Mouse (Mus musculus) lung, adult 18-20 months (tissue): Measurements from ENCODE around the gene Ldb1.

ENCODE experiments used
- DNase-seq, 2 experiments: peaks; one replicate each; pipeline ENCODE4 v3.0.0; 2022; ENCODE audit warnings: mixed read lengths in 2 of 2

Ldb1 gene

DNA sequence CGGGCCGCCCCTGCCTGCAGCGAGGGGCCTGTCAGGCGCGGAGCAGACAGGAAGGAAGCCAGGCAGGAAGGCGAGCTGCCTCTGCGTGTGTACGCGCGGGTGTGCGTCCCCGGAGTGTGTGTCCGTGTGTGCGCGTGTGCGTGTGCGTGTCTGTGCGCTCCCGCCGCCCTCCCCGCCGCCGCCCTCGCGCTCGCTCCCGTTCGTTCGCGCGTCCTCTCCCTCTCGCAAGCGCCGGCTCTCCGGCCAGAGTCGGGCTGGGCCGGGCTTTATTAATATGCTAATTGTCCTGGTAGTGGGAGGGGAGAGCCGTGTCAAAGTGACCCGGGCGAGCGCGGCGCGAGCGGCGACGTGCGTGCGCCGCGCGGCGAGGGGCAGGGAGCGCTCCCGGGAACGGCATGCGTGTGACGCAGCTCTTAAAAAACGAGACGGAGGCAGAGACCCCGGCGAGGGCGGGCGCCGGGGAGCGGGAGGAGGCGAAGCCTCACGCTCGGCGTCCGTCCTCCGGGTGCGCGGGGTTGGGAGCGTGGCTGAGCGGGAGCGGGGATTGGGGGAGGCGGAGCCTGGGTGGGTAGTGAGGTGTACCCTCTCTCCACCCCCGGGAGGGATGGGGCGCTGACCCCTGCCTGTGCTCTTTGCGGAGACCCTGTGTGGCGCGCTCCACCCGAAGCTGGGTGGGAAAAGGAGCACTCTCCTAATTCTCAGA lies at the start of gene Ldb1:
Gene Ldb1, minus strand, starts transcription at position 222 of the 703 bp plus-strand sequence.
- peak; percentile 89 to 92 for DNase-seq

DNA sequence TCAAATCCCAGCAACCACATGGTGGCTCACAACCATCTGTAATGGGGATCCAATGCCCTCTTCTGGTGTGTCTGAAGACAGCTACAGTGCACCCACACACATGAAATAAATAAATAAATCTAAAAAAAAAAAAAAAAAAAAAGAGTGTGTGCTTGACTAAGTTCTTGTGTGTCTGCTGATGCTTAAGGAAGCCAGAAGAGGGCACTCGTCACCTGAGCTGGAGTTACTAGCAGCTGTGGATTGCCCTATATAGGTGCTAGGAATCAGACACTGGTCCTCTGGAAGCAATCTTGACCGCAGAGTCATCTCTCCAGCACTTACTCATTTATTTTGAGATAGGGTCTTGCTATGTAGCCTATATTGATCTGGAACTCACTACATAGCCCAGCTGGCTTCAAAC lies 49.1 kb upstream of the Ldb1 start:
- DNase-seq = no peak

DNA sequence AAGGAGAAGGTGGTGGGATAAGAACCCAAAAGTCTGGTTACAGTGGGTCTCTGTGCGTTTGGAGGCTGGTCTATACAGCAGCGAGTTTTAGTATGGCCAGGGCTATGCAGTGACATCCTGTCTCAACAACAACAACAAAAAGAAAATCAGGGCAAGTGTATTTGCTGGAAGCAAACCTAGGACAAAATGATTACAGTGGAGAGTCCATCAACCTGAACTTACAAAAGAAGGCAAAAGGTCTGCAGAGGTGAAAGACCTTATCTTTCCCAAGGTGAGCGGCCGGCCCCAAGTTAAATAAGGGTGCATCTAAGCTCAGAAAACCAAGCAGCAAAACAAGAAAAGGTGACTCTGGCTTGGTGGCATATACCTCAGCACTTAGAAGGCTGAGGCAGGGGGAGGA lies 46.6 kb upstream of the Ldb1 start:
- no peak for DNase-seq

DNA sequence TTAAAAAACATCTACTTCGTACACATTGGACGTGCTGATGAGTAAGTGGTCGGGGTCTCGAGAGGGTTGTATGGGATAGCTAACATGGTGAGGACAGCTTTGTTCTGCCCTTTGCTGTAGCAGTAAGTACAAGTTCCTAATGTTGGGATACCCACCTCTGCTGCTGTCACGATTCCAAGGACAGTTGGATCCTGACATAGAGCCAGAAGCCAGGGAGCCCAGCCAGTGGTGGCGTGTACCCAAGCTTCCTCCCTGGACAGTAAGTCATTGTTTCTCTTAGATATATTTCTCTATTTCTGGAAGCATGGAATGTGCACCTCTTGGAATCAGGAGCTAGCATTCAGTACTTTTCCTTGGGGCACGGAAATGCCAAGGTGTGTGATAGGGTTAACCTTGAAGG lies 42.9 kb upstream of the Ldb1 start:
- no peak for DNase-seq

- DNase-seq = peak in 1 of 2 experiments; percentile 21
Measured at GRCm38 (mm10) chr19:46086337-46086736, 41.3 kb upstream of the Ldb1 start.

GRCm38 (mm10) chr19:46085185-46085584 lies 40.2 kb upstream of the Ldb1 start:
- DNase-seq = no peak

- DNase-seq = no peak
Measured at GRCm38 (mm10) chr19:46078535-46078934, 33.5 kb upstream of the Ldb1 start.

DNA sequence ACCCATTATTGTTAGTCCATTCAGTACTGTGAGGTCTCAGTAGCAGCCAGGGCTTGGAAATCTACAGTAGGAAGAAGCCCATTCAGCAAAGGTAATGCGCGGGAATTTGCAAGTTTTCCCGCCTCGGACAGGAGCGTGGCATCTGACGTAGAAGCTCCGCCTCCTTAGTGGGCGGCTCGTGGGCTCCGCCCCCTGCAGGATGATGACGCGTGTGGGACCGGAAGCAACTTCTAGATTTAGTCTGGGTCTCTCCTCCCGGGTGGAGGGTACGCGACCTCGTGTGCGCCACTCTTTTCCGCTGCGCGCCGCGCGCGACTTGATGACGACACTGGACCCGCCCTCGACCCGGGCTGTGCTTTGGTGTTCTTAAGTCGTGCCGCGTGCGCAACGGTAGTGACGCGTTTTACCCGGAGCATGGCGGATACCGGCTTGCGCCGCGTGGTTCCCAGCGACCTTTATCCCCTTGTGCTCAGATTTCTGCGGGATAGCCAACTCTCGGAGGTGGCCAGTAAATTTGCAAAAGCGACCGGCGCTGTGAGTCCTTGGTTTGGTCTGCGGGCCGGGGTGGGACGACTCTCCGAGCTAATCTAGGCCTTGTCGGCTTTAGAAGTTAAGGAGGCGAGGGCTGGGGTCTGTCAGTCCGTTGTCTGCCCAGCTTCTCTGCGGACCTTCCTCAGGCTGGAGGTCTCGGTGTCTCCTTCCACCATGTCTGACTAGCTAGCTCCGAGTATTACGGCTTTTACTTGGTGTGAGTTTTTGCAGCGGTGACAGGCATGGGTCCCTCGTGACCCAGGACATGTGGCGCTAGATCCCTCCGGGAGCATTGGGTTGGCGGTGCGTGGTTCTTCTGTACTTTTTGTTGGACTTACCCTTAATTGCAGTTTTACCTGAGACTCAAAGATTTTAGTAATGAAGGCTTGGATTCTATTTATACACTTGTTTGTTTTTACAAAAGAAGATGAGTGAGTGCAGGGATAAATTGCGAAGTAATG lies 30.9 kb upstream of the Ldb1 start, which contains the start of gene Nolc1:
Gene Nolc1, plus strand, starts transcription at position 248 of the 992 bp plus-strand sequence.
- DNase-seq = peak; percentile 99

- no peak for DNase-seq
Measured at GRCm38 (mm10) chr19:46074266-46074665, 29.3 kb upstream of the Ldb1 start.

DNA sequence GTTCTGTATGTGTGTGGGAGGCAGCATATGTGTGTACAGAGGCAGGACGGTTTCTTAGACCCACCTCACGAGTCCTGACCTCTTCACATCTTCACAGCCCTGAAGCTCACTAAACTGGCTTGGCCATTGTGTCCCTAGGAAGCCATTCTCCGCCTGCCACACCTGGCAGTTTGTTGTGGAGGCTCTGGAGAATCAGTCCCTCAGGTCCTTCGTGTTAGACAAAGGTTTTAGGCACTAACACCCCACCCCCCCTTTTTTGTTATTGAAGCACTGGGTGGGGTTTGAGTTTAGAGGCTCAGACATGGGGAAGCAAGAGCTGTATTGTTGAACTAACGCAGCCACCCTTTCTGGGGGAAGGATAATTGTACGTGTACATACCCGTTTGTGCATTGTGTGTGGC lies 28.3 kb upstream of the Ldb1 start:
- no peak for DNase-seq

DNA sequence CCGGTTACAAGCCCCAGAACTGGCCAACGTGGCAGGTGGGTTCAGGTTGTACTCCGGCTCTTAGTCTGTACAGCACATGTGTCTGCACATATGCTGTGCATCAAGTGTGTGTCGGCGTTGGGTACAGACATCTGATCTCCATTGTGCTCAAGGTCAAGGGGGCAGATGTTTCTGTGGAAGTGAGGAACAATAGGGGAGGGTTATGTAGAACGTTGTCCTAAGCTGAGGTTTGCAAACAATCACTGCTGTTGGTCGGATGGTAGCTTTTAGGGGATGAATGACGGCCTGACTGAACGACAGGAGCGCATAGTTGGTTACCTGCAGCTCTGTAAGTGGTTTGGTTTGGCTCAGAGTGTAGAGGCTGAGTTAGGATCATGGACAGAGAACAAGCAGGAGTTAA lies 23.0 kb upstream of the Ldb1 start:
- no peak for DNase-seq

- DNase-seq = no peak
Measured at GRCm38 (mm10) chr19:46060845-46061244, 15.8 kb upstream of the Ldb1 start.

DNA sequence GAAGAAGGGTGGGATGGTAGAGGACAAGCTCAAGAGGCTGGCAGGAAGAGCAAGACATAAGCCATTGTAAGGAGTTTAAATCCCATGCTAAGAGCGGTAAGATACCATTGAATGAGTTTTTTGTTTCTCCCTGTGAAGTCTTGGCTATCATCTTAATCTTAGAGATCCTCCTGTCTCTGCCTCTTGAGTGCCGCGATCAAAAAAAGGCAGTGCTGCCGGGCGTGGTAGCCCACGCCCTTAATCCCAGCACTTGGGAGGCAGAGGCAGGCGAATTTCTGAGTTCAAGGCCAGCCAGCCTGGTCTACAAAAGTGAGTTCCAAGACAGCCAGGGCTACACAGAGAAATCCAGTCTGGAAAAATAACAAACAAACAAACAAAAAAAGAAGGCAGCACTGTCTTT lies 13.5 kb upstream of the Ldb1 start:
- no peak for DNase-seq

DNA sequence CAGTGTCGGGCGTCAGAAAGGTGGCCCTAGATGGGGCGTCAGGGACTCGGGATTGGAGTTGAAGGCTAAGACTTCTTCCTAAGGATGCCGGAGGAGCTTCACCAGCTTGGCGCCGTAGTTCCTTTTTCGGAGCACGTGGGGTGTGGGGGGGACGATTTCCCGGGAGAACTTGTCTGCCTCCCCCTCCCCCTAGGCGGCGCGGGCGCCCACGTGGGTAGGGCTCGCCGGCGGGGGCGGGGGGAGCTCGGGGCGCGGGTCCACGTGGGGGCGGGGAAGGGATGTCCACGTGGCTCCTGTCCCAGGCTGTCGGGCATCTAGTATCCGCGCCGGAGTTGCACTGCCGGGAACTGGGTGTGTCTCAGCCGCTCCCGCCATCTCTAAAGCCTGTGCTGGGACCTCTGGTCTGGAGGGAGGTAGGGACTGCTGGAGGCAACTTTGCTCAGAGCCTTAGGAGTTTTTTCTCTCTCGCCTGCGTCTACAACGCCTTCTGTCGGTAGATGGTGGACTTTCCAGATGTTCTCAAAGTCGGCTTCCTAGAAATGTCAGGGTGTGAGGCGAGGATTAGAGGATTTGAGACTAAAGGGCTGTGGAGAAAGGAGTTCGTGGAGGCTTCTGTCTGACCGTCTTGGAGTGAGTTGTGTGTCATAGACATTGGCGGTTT lies 12.1 kb upstream of the Ldb1 start:
- DNase-seq = peak; percentile 78 to 83

GRCm38 (mm10) chr19:46056388-46056946 lies 11.5 kb upstream of the Ldb1 start:
- peak; percentile 96 to 97 for DNase-seq

DNA sequence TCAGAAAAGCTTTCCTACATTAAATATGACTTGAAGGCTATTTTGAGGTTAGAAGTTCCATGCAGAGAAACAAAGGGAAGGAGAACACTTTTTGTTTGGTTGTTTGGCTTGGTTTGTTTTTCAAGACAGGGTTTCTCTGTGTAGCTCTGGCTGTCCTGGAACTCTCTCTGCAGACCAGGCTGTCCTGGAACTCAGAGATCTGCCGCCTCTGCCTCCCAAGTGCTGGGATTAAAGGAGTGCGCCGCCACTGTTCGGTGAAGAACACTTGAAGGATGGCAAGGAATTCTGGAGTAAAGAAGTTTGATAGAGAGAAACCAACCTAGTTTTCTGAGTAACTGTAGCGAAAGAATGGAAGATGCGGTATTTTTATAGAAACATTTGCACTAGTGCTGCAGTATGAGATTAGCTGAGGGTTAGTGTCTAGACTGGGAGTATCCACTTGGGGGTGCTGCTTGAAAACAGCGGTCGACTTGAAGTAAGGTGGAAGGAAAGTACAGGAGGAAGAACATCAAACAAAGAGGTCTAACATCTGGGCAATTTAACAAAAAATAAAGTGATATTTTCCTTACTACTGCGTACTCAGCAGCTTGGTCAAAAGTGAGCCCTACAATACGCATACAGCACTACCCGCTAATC lies 10.9 kb upstream of the Ldb1 start:
- no peak for DNase-seq

DNA sequence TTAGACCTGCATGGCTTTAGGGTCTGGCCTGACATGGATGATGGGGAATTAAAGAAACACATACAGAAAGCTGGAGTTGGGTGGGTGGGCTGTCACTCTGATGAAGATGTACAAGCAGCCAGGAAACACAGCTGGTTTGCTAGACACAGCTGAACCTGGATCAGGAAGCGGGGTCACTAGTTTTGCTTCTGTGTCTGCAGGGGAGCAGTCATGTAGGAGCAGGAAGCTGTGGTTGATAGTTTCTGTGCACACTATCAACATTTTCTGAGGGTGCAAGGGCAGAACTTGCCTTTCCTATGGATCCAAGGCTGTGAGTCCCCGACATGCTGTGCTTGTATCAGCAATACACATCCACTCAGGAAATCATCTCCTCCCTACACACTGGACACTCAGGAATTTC lies 5.4 kb upstream of the Ldb1 start:
- DNase-seq = no peak

- DNase-seq = no peak
Measured at GRCm38 (mm10) chr19:46049129-46049528, 4.1 kb upstream of the Ldb1 start.

- no peak for DNase-seq
Measured at GRCm38 (mm10) chr19:46047426-46047825, 2.4 kb upstream of the Ldb1 start.

- peak in 1 of 2 experiments; percentile 39 for DNase-seq
Measured at GRCm38 (mm10) chr19:46046621-46047025, 1.6 kb upstream of the Ldb1 start.

GRCm38 (mm10) chr19:46045696-46046311 lies 790 bp upstream of the Ldb1 start:
- peak; percentile 69 to 73 for DNase-seq
